Comparison of ENCODE assay signal across 18 mouse cellular contexts in the genomic region with DNA sequence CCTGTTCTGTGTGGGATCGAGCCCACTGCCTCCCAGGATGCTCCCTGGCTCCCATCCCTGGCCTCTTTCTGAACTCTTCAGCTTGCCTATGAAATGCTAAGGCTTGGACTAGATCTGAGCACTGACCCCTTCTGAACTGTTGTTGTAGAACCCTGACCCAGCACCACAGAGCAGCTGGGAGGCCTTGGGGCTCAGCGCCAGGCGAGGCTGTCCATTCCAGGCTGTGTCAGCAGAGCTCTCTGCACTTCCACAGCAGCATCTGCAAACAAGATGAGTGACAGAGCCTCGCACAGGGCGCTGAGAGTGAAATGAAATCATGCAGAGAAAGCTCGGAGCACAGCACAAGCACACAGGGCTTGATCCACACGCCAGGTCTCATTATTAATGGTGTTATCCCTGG. TPM values are rescaled to one million over a fixed set of nuclear protein-coding genes. Genes with fewer than 3 reads are reported as not detected.
DNase-seq lines count a peak whose midpoint lies in the region; ATAC-seq and TF ChIP-seq lines count a peak whose summit lies in the region.
"Had no signal": no experiment of that assay in that cellular context is flagged by ENCODE, and none has a peak within 500 bp of the region (broad histone marks: within the 10 kb centered on the region; RNA-seq: fewer than 3 reads in every experiment).

No protein-coding gene starts in this region.

- intact Hi-C loops in gastrocnemius, postnatal 36 days (cut with DNase I): no loop called here

- 56% methylated on average over 7 of the region's 7 CpGs for WGBS in lung, adult 2 months

- H3K4me1 ChIP-seq in lung, adult 2 months (ENCODE audit: control insufficient read depth, insufficient read depth, low read length): no peaks in the 10 kb centered on the region
- H3K4me1 ChIP-seq: embryonic facial prominence, embryonic 12.5 days; forebrain, embryonic 15.5 days; heart, embryonic 13.5 days; liver, embryonic 15.5 days had no signal

- no peak for TF ChIP-seq POLR2A in lung, adult 2 months (IDR thresholded peaks at IDR 0.05; ENCODE audit: borderline replicate concordance, extremely low read depth, low read depth, low read length)

- no peak for TF ChIP-seq CTCF in lung, adult 2 months (IDR thresholded peaks at IDR 0.05; ENCODE audit: insufficient read depth, low read length)

- no peak for ATAC-seq in inflammation-experienced regulatory T-cells, adult 6 months
- ATAC-seq: forebrain, embryonic 15.5 days had no signal

- peak; percentile 54 for DNase-seq in gastrocnemius, postnatal 10 days
- no peak for DNase-seq in gastrocnemius, postnatal 36 days
- peak; percentile 58 for DNase-seq in lung, postnatal 10 days
- no peak for DNase-seq in lung, adult 2 months
- peak; percentile 92 to 93 for DNase-seq in adrenal gland, postnatal 36 days
- peak; percentile 29 for DNase-seq in ovary, postnatal 14 days (ENCODE audit: low spot score)
- no peak for DNase-seq in embryo, embryonic 10.5 days (ENCODE audit: low spot score)
- DNase-seq: B cell, adult 2 months; cerebellum, adult 9-10 months; right cerebral cortex, postnatal 25 days had no signal

- H3K4me3 ChIP-seq in lung, adult 2 months (replicated peaks; ENCODE audit: extremely low read depth, low read depth, low read length): no peak overlapping the region
- H3K4me3 ChIP-seq: embryonic facial prominence, embryonic 12.5 days; forebrain, embryonic 15.5 days; heart, embryonic 13.5 days; liver, embryonic 15.5 days had no signal

RNA-seq across cellular contexts. Expression of a gene that starts 13.7 kb away (rescaled TPM):
- total RNA-seq in gastrocnemius, postnatal 10 days (2021): not detected
- total RNA-seq in gastrocnemius, postnatal 36 days (2021): under 1 TPM in 1 of 2 experiments, not detected in 1; 0.10 TPM
- 0.62 TPM in 1 of 2 replicates, not detected in the other for polyA plus RNA-seq in lung, adult 2 months (2012; rRNA removed)
- total RNA-seq in adrenal gland, postnatal 36 days (2021): under 1 TPM in 1 of 2 experiments, not detected in 1; 0.30 TPM
- polyA plus RNA-seq in inflammation-experienced regulatory T-cells, adult 6 months (2017; shearing (Covaris generic)): not detected
- total RNA-seq: megakaryocyte, adult 5-6 weeks; MEL had no signal
- polyA plus RNA-seq: forebrain, embryonic 15.5 days; liver, embryonic 15.5 days had no signal

RNA-seq across cellular contexts. Expression of a gene that starts 29.3 kb away (rescaled TPM):
- 10 to 100 TPM; 26.2 to 28.4 TPM for total RNA-seq in gastrocnemius, postnatal 10 days (2021)
- total RNA-seq in gastrocnemius, postnatal 36 days (2021): 10 to 100 TPM; 10.1 to 16.2 TPM
- 55.4 and 64.1 TPM in 2 replicates for polyA plus RNA-seq in lung, adult 2 months (2012; rRNA removed)
- 10 to 100 TPM; 32.8 to 37.3 TPM for total RNA-seq in adrenal gland, postnatal 36 days (2021)
- 10 to 100 TPM; 11.3 to 29.0 (median 11.9) TPM for polyA plus RNA-seq in inflammation-experienced regulatory T-cells, adult 6 months (2017; shearing (Covaris generic))

RNA-seq across cellular contexts. Expression of a gene that starts 44.4 kb away (rescaled TPM):
- total RNA-seq in gastrocnemius, postnatal 10 days (2021): 10 to 100 TPM; 24.9 to 25.5 TPM
- total RNA-seq in gastrocnemius, postnatal 36 days (2021): 10 to 100 TPM; 20.1 to 21.3 TPM
- 68.4 and 69.0 TPM in 2 replicates for polyA plus RNA-seq in lung, adult 2 months (2012; rRNA removed)
- 10 to 100 TPM; 54.0 to 57.7 TPM for total RNA-seq in adrenal gland, postnatal 36 days (2021)
- 10 to 100 TPM; 55.1 to 70.1 (median 57.5) TPM for polyA plus RNA-seq in inflammation-experienced regulatory T-cells, adult 6 months (2017; shearing (Covaris generic))

RNA-seq across cellular contexts. Expression of a gene that starts 49.4 kb away (rescaled TPM):
- not detected for total RNA-seq in gastrocnemius, postnatal 10 days (2021)
- not detected for total RNA-seq in gastrocnemius, postnatal 36 days (2021)
- 1.5 and 1.9 TPM in 2 replicates for polyA plus RNA-seq in lung, adult 2 months (2012; rRNA removed)
- not detected for total RNA-seq in adrenal gland, postnatal 36 days (2021)
- not detected for polyA plus RNA-seq in inflammation-experienced regulatory T-cells, adult 6 months (2017; shearing (Covaris generic))
- total RNA-seq: left cerebral cortex, adult 8-10 months; MEL had no signal
- polyA plus RNA-seq: embryonic facial prominence, embryonic 12.5 days; forebrain, embryonic 15.5 days; heart, embryonic 13.5 days had no signal

RNA-seq across cellular contexts. Expression of a gene that starts 49.8 kb away (rescaled TPM):
- 1 to 10 TPM; 1.9 to 2.0 TPM for total RNA-seq in gastrocnemius, postnatal 10 days (2021)
- total RNA-seq in gastrocnemius, postnatal 36 days (2021): 1 to 10 TPM; 1.3 to 1.9 TPM
- polyA plus RNA-seq in lung, adult 2 months (2012; rRNA removed): 8.4 and 10.4 TPM in 2 replicates
- 10 to 100 TPM; 11.7 to 21.6 TPM for total RNA-seq in adrenal gland, postnatal 36 days (2021)
- polyA plus RNA-seq in inflammation-experienced regulatory T-cells, adult 6 months (2017; shearing (Covaris generic)): 1 to 10 TPM; 4.0 to 9.6 (median 7.6) TPM

Comparison
In these comparisons a context has a peak if more than half of its experiments do, and no peak if none do; other contexts are left out.
1. DNase-seq: peak in gastrocnemius, postnatal 10 days (single experiment), lung, postnatal 10 days (single experiment), adrenal gland, postnatal 36 days (2 of 2) and ovary, postnatal 14 days (single experiment); none in gastrocnemius, postnatal 36 days (0 of 2), lung, adult 2 months (single experiment) and embryo, embryonic 10.5 days (single experiment).